Comparison of ENCODE assay signal across 15 mouse cellular contexts in the genomic region with DNA sequence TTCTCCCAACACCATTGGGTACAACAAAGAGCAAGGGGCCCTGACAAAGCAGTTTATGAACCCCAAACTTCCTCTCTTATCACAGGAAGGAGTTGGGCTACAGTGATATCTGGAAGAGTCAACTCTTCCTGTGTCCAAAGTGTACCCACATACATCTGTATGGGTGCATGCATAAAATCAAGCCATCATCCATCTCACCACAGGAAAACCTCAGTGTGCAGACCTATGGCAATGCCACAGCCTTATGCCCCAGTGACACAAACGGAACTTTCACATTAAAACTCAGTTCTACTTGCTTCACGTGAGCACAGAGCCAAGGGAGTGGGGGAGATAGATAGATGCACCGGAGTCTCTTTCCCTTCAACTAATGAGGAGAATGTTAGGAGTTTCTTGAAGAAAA. TPM values are rescaled to one million over a fixed set of nuclear protein-coding genes. Genes with fewer than 3 reads are reported as not detected.
"Had no signal": no experiment of that assay in that cellular context is flagged by ENCODE, and none has a peak within 500 bp of the region (broad histone marks: within the 10 kb centered on the region; RNA-seq: fewer than 3 reads in every experiment).

No protein-coding gene starts in this region.

- DNase-seq: liver, postnatal 0 days; lung, adult 2 months; lung, postnatal 4 days; midbrain, embryonic 14.5 days; retina, postnatal 1 day; right cerebral cortex, adult 18-20 months; right cerebral cortex, postnatal 25 days; right cerebral cortex, postnatal 4 days; spleen, adult 18-20 months; thymus, adult 18-20 months; thymus, postnatal 25 days; thymus, postnatal 4 days had no signal

- ATAC-seq: liver, postnatal 0 days; lung, postnatal 0 days; midbrain, embryonic 16.5 days had no signal

RNA-seq across cellular contexts. Expression of a gene that starts 36.0 kb away (rescaled TPM):
- total RNA-seq: megakaryocyte-erythroid progenitor cell, adult 5-6 weeks had no signal
